Mouse (Mus musculus) CH12.LX (cell line): ENCODE measurements around the gene Shisa8. TPM values are rescaled to one million over a fixed set of nuclear protein-coding genes. Genes with fewer than 3 reads are reported as not detected.
A peak's percentile ranks its signal among the peaks of the same experiment; 100 is the strongest.

ENCODE experiments used
- DNase-seq: peaks from one replicate; pipeline ENCODE4 v3.0.0-alpha.2; 2013; ENCODE audit errors: extremely low read depth
- H3K27ac ChIP-seq: 2 replicates; pipeline ENCODE4 v1.5.1; 2012; ENCODE audit warnings: low read depth, mild to moderate bottlenecking, control low read depth, moderate library complexity; ENCODE audit not compliant: insufficient read depth
- H3K27me3 ChIP-seq: replicated peaks from 2 replicates; pipeline ENCODE3; 2012; ENCODE audit warnings: inconsistent platforms
- H3K36me3 ChIP-seq, 2 experiments: replicated peaks in 1 of 2; 2 replicates each; pipeline versions ENCODE3 to v1.6.1; 2012; ENCODE audit warnings: inconsistent platforms in 1 of 2, low read length in 1 of 2, mild to moderate bottlenecking in 1 of 2, mixed read lengths in 1 of 2, moderate library complexity in 1 of 2; ENCODE audit not compliant: control insufficient read depth in 1 of 2, insufficient read depth in 1 of 2
- H3K4me1 ChIP-seq, 2 experiments: 2 replicates each; pipeline ENCODE4 v1.6.1; 2012; ENCODE audit warnings: inconsistent platforms in 1 of 2, moderate library complexity in 1 of 2; ENCODE audit not compliant: insufficient read depth in 2 of 2, control insufficient read depth in 1 of 2
- H3K4me2 ChIP-seq: 2 replicates; pipeline ENCODE4 v1.6.1; 2012; ENCODE audit warnings: low read depth, mild to moderate bottlenecking, control low read depth; ENCODE audit not compliant: poor library complexity, insufficient read depth, severe bottlenecking
- H3K4me3 ChIP-seq, 3 experiments: fragments of 150-350 bp in 1 of 3; sonication (generic) in 1 of 3; replicated peaks in 1 of 3; 2 replicates each; pipeline versions ENCODE3 to v1.5.1; 2011 to 2012; ENCODE audit warnings: low read depth in 2 of 3, low read length in 2 of 3, mild to moderate bottlenecking in 2 of 3, moderate library complexity in 2 of 3, control low read depth in 1 of 3, improper control_type of control experiment in 1 of 3, inconsistent platforms in 1 of 3, mixed read lengths in 1 of 3; ENCODE audit not compliant: poor library complexity in 1 of 3
- H3K79me2 ChIP-seq: replicated peaks from 2 replicates; pipeline ENCODE4 v1.6.1; 2012; ENCODE audit warnings: mild to moderate bottlenecking, moderate library complexity; ENCODE audit not compliant: control insufficient read depth, poor library complexity, insufficient read depth, severe bottlenecking; ENCODE audit errors: extremely low read depth
- H3K9ac ChIP-seq: 2 replicates; pipeline ENCODE4 v1.6.1; 2012; ENCODE audit warnings: low read depth, mild to moderate bottlenecking, control low read depth, moderate library complexity; ENCODE audit not compliant: insufficient read depth
- H3K9me3 ChIP-seq: replicated peaks from 2 replicates; pipeline ENCODE3; 2012; ENCODE audit warnings: low read length, inconsistent platforms, mixed read lengths
- BHLHE40 ChIP-seq: IDR thresholded peaks from 2 replicates; pipeline ENCODE4 v1.6.1; 2011; ENCODE audit warnings: mild to moderate bottlenecking, low read depth, low read length, improper control_type of control experiment
- CHD1 ChIP-seq: IDR thresholded peaks from 2 replicates; pipeline ENCODE4 v1.6.1; 2012; ENCODE audit warnings: low read depth, low read length, improper control_type of control experiment, inconsistent platforms
- CHD2 ChIP-seq: IDR thresholded peaks from 2 replicates; pipeline ENCODE4 v1.6.1; 2011; ENCODE audit warnings: low read length, improper control_type of control experiment
- E2F4 ChIP-seq: IDR thresholded peaks from 2 replicates; pipeline ENCODE4 v1.6.1; 2011; ENCODE audit warnings: low read depth, low read length, improper control_type of control experiment; ENCODE audit not compliant: insufficient replicate concordance
- EP300 ChIP-seq: IDR thresholded peaks from 2 replicates; pipeline ENCODE4 v1.6.1; 2011; ENCODE audit warnings: low read length, improper control_type of control experiment
- ETS1 ChIP-seq: conservative IDR thresholded peaks from 2 replicates; pipeline ENCODE4 v1.6.1; 2012; ENCODE audit warnings: low read depth, mild to moderate bottlenecking, inconsistent platforms, low read length, improper control_type of control experiment, moderate library complexity
- GABPA ChIP-seq: IDR thresholded peaks from 2 replicates; pipeline ENCODE4 v1.6.1; 2012; ENCODE audit warnings: low read depth, low read length, improper control_type of control experiment, inconsistent platforms; ENCODE audit not compliant: insufficient replicate concordance
- IRF4 ChIP-seq: IDR thresholded peaks from 2 replicates; pipeline ENCODE4 v1.6.1; 2014; ENCODE audit warnings: low read depth, mild to moderate bottlenecking, inconsistent platforms, low read length, improper control_type of control experiment
- JUN ChIP-seq: IDR thresholded peaks from 2 replicates; pipeline ENCODE4 v1.6.1; 2011; ENCODE audit warnings: low read depth, mild to moderate bottlenecking, low read length, improper control_type of control experiment, moderate library complexity; ENCODE audit not compliant: insufficient read depth
- JUND ChIP-seq: conservative IDR thresholded peaks from 2 replicates; pipeline ENCODE4 v1.6.1; 2011; ENCODE audit warnings: low read depth, low read length, improper control_type of control experiment
- KAT2A ChIP-seq: IDR thresholded peaks from 2 replicates; pipeline ENCODE4 v1.6.1; 2012; ENCODE audit warnings: low read length, improper control_type of control experiment, inconsistent platforms; ENCODE audit not compliant: insufficient replicate concordance
- MAFK ChIP-seq: IDR thresholded peaks from 2 replicates; pipeline ENCODE4 v1.6.1; 2011; ENCODE audit warnings: low read length, improper control_type of control experiment; ENCODE audit not compliant: insufficient replicate concordance
- MAX ChIP-seq: IDR thresholded peaks from 2 replicates; pipeline ENCODE4 v1.6.1; 2011; ENCODE audit warnings: low read length, improper control_type of control experiment
- MEF2A ChIP-seq: IDR thresholded peaks from 2 replicates; pipeline ENCODE4 v1.6.1; 2014; ENCODE audit warnings: low read depth, mild to moderate bottlenecking, inconsistent platforms, low read length, improper control_type of control experiment, borderline replicate concordance
- MXI1 ChIP-seq: IDR thresholded peaks from 2 replicates; pipeline ENCODE4 v1.6.1; 2011; ENCODE audit warnings: mild to moderate bottlenecking, low read depth, low read length, improper control_type of control experiment
- MYC ChIP-seq: IDR thresholded peaks from 2 replicates; pipeline ENCODE4 v1.6.1; 2011; ENCODE audit warnings: low read depth, mild to moderate bottlenecking, improper control_type of control experiment, low read length
- NELFE ChIP-seq: IDR thresholded peaks from 2 replicates; pipeline ENCODE4 v1.6.1; 2011; ENCODE audit warnings: low read depth, low read length, improper control_type of control experiment
- PAX5 ChIP-seq: IDR thresholded peaks from 2 replicates; pipeline ENCODE4 v1.6.1; 2012; ENCODE audit warnings: low read length, inconsistent platforms, mixed read lengths
- POLR2A ChIP-seq: IDR thresholded peaks from 2 replicates; pipeline ENCODE4 v1.6.1; 2011; ENCODE audit warnings: low read depth, mild to moderate bottlenecking, improper control_type of control experiment, low read length
- POLR2AphosphoS2 ChIP-seq: IDR thresholded peaks from 2 replicates; pipeline ENCODE4 v1.6.1; 2011; ENCODE audit warnings: low read depth, low read length, improper control_type of control experiment
- RCOR1 ChIP-seq: conservative IDR thresholded peaks from 2 replicates; pipeline ENCODE4 v1.6.1; 2012; ENCODE audit warnings: low read depth, mild to moderate bottlenecking, inconsistent platforms, low read length, improper control_type of control experiment
- SIN3A ChIP-seq: IDR thresholded peaks from 2 replicates; pipeline ENCODE4 v1.6.1; 2012; ENCODE audit warnings: low read length, improper control_type of control experiment, inconsistent platforms
- SMC3 ChIP-seq: IDR thresholded peaks from 2 replicates; pipeline ENCODE4 v1.6.1; 2011; ENCODE audit warnings: low read depth, low read length, improper control_type of control experiment
- TBP ChIP-seq: conservative IDR thresholded peaks from 2 replicates; pipeline ENCODE4 v1.6.1; 2011; ENCODE audit warnings: low read depth, low read length, improper control_type of control experiment
- TCF12 ChIP-seq: IDR thresholded peaks from 2 replicates; pipeline ENCODE4 v1.6.1; 2014; ENCODE audit warnings: low read depth, mild to moderate bottlenecking, inconsistent platforms, low read length, improper control_type of control experiment
- UBTF ChIP-seq: IDR thresholded peaks from 2 replicates; pipeline ENCODE4 v1.6.1; 2012; ENCODE audit warnings: low read depth, mild to moderate bottlenecking, inconsistent platforms, low read length, improper control_type of control experiment, moderate library complexity
- USF1 ChIP-seq: IDR thresholded peaks from 2 replicates; pipeline ENCODE4 v1.6.1; 2014; ENCODE audit warnings: low read depth, mild to moderate bottlenecking, inconsistent platforms, low read length, improper control_type of control experiment
- ZC3H11A ChIP-seq: IDR thresholded peaks from 2 replicates; pipeline ENCODE4 v1.6.1; 2012; ENCODE audit warnings: low read depth, mild to moderate bottlenecking, inconsistent platforms, low read length, improper control_type of control experiment
- ZMIZ1 ChIP-seq: IDR thresholded peaks from 2 replicates; pipeline ENCODE4 v1.6.1; 2012; ENCODE audit warnings: low read depth, mild to moderate bottlenecking, inconsistent platforms, low read length, improper control_type of control experiment
- dilution Hi-C: fragments of 300-500 bp; cut with MboI; formaldehyde crosslinking; loops from 2 replicates; pipeline ENCODE4 v1.14.3; 2020; ENCODE audit warnings: low sequenced_read_pairs; ENCODE audit not compliant: extremely low pct_unique_long_range_greater_than_20kb, extremely low pct_ligation_motif_present
- in situ Hi-C: fragments of 300-500 bp; cut with MboI; formaldehyde crosslinking; loops from 3 replicates; pipeline ENCODE4 v1.14.3; 2019; ENCODE audit warnings: low sequenced_read_pairs, low pct_ligation_motif_present, low pct_unique_long_range_greater_than_20kb, mixed read lengths
- polyA plus RNA-seq: library from polyadenylated mRNA; unstranded; fragments of >175 nt; gene quantifications from 2 replicates; pipeline ENCODE4 v1.2.1, GENCODE M21; 2012; ENCODE audit warnings: low read depth; ENCODE audit not compliant: insufficient read length
- total RNA-seq, 2 experiments: library from RNA; depleted of rRNA; stranded (reverse); fragments of 300-350 nt in 1 of 2; fragments of >200 nt in 1 of 2; gene quantifications; 2 replicates each; pipeline ENCODE4 v1.2.3; 2012 to 2014

Shisa8 gene
- total and polyA plus RNA-seq, 3 experiments: 83.4 to 159 (median 103) TPM

GRCm38 (mm10) chr15:82223657-82224601 is 11.3 kb upstream of the Shisa8 start, which contains the start of gene Tnfrsf13c:
Gene Tnfrsf13c, minus strand, starts transcription at chr15:82224369.
- peak within 1 kb of the TSS; percentile 72 to 89 (median 86) for H3K4me3 ChIP-seq
- H3K9me3 ChIP-seq: no peaks in the 10 kb centered on the region
- H3K36me3 ChIP-seq: peaks cover 5 to 10% of the 10 kb centered on the region in 2 experiments
- peak within 1 kb of the TSS; percentile 92 for H3K4me2 ChIP-seq
- DNase-seq: peak; percentile 81
- H3K79me2 ChIP-seq: peaks cover 18% of the 10 kb centered on the region
- H3K9ac ChIP-seq: peak within 1 kb of the TSS; percentile 97
- peaks cover 27 to 71% of the 10 kb centered on the region in 2 experiments for H3K4me1 ChIP-seq
- peak within 1 kb of the TSS; percentile 90 for H3K27ac ChIP-seq
- H3K27me3 ChIP-seq: no peaks in the 10 kb centered on the region
- in situ Hi-C loops (no loop called here), dilution Hi-C loops (no loop called here)
- peak; percentile 84 for TF ChIP-seq ETS1
- no peak for TF ChIP-seq EP300
- TF ChIP-seq MXI1: no peak
- TF ChIP-seq PAX5: no peak
- TF ChIP-seq JUND: no peak
- TF ChIP-seq NELFE: peak; percentile 92
- TF ChIP-seq POLR2A: peak; percentile 96
- TF ChIP-seq MAX: no peak
- TF ChIP-seq JUN: no peak
- peak; percentile 69; the same call in 1 of the 2 replicates for TF ChIP-seq BHLHE40
- TF ChIP-seq TCF12: peak; percentile 95
- no peak for TF ChIP-seq SMC3
- no peak; the same call in 1 of the 2 replicates for TF ChIP-seq MEF2A
- peak; percentile 89 for TF ChIP-seq ZMIZ1
- peak; percentile 52; the same call in 1 of the 2 replicates for TF ChIP-seq UBTF
- no peak for TF ChIP-seq CHD1
- no peak for TF ChIP-seq USF1
- no peak for TF ChIP-seq E2F4
- no peak for TF ChIP-seq MYC
- TF ChIP-seq GABPA: no peak
- no peak for TF ChIP-seq IRF4
- no peak for TF ChIP-seq ZC3H11A
- TF ChIP-seq SIN3A: peak; percentile 52; the same call in 1 of the 2 replicates
- TF ChIP-seq KAT2A: no peak
- peak; percentile 69 for TF ChIP-seq CHD2
- no peak for TF ChIP-seq RCOR1
- TF ChIP-seq TBP: peak; percentile 89
- peak; percentile 79; the same call in 1 of the 2 replicates for TF ChIP-seq POLR2AphosphoS2
- no peak for TF ChIP-seq MAFK
